ENCODE assay signal across 14 mouse cellular contexts in genomic region chrX:11701095-11701494, GRCm38 (mm10).
"Had no signal": no experiment of that assay in that cellular context is flagged by ENCODE, and none has a peak within 500 bp of the region (broad histone marks: within the 10 kb centered on the region; RNA-seq: fewer than 3 reads in every experiment).

No protein-coding gene starts in this region.

- DNase-seq: gastrocnemius, postnatal 14 days; gastrocnemius, postnatal 36 days; heart, adult 18-20 months; heart, postnatal 14 days; heart, postnatal 36 days; kidney, adult 11 months; kidney, adult 2 months; kidney, adult 9 months; kidney, postnatal 14 days; kidney, postnatal 36 days; liver; liver, embryonic 13.5 days had no signal

- ATAC-seq: hindbrain, postnatal 0 days; intestine, embryonic 16.5 days had no signal
